Mouse (Mus musculus) limb, embryonic 14.5 days (tissue): ENCODE results near the gene Hist1h4k. TPM values are rescaled to one million over a fixed set of nuclear protein-coding genes. Genes with fewer than 3 reads are reported as not detected.
"Not testable (repeated sequence)": the region's sequence is repeated elsewhere in the genome, so short reads cannot be mapped to it uniquely, and the experiment has no call there.

ENCODE experiments used
- ATAC-seq: fragments of 200-750 bp; cut with Nextera tagmentation; 2 replicates; pipeline ENCODE4 v1.8.0; 2017; ENCODE audit warnings: low read depth, moderate number of reproducible peaks, moderate TSS enrichment; ENCODE audit not compliant: low FRiP score
- DNase-seq: peaks from one replicate; pipeline ENCODE4 v3.0.0-alpha.2; 2015; ENCODE audit warnings: low spot score
- H3K27ac ChIP-seq: fragments of 300-500 bp; sonication (generic); replicated peaks from 2 replicates; pipeline ENCODE4 v1.5.1; 2014; ENCODE audit warnings: low read depth, mild to moderate bottlenecking, low read length, moderate library complexity, mixed read lengths
- H3K27me3 ChIP-seq: fragments of 300-500 bp; sonication (generic); 2 replicates; pipeline ENCODE4 v1.6.1; 2014; ENCODE audit warnings: low read length, mixed read lengths; ENCODE audit not compliant: control insufficient read depth, insufficient read depth
- H3K36me3 ChIP-seq: fragments of 300-500 bp; sonication (generic); 2 replicates; pipeline ENCODE4 v1.6.1; 2014; ENCODE audit warnings: mild to moderate bottlenecking, low read length, moderate library complexity, mixed read lengths; ENCODE audit not compliant: control insufficient read depth, insufficient read depth
- H3K4me1 ChIP-seq: fragments of 300-500 bp; sonication (generic); 2 replicates; pipeline ENCODE4 v1.6.1; 2014; ENCODE audit warnings: antibody characterized with exemption, low read length, mixed read lengths; ENCODE audit not compliant: control insufficient read depth, insufficient read depth
- H3K4me2 ChIP-seq: fragments of 300-500 bp; sonication (generic); replicated peaks from 2 replicates; pipeline ENCODE4 v1.6.1; 2014; ENCODE audit warnings: low read depth, mild to moderate bottlenecking, low read length, moderate library complexity; ENCODE audit not compliant: severe bottlenecking
- H3K4me3 ChIP-seq: fragments of 300-500 bp; sonication (generic); replicated peaks from 2 replicates; pipeline ENCODE4 v1.5.1; 2014; ENCODE audit warnings: low read length
- H3K9ac ChIP-seq: fragments of 300-500 bp; sonication (generic); 2 replicates; pipeline ENCODE4 v1.6.1; 2014; ENCODE audit warnings: mild to moderate bottlenecking, low read depth, low read length, moderate library complexity; ENCODE audit not compliant: severe bottlenecking
- H3K9me3 ChIP-seq: fragments of 300-500 bp; sonication (generic); 2 replicates; pipeline ENCODE4 v1.6.1; 2016; ENCODE audit warnings: low read length; ENCODE audit not compliant: control insufficient read depth
- POLR2A ChIP-seq: fragments of 200-500 bp; IDR thresholded peaks from 2 replicates; pipeline ENCODE4 v1.8.0; 2012; ENCODE audit warnings: inconsistent platforms, mild to moderate bottlenecking, moderate library complexity, borderline replicate concordance; ENCODE audit not compliant: insufficient read depth, insufficient read length; ENCODE audit errors: extremely low read depth
- WGBS: fragments of 180-500 bp; shearing (Covaris S2); extraction: QIAGEN DNeasy Blood & Tissue Kit; methylation state at CpG from one replicate; pipeline ENCODE4 v1.1.7; 2014; 5-methylcytosine and 5-hydroxymethylcytosine counted together
- polyA plus RNA-seq, 2 experiments: library from polyadenylated mRNA; depleted of rRNA in 1 of 2; stranded (reverse) in 1 of 2; unstranded in 1 of 2; fragments of >200 nt; fragmentation: Nextera tagmentation in 1 of 2; extraction: Ambion mirVana in 1 of 2; gene quantifications; 2 replicates each; pipeline versions ENCODE4 v1.2.1 to v1.2.3; 2012 to 2014

Gene Hist1h4k
- polyA plus RNA-seq, 2 experiments: 4.0 to 22.3 TPM

DNA sequence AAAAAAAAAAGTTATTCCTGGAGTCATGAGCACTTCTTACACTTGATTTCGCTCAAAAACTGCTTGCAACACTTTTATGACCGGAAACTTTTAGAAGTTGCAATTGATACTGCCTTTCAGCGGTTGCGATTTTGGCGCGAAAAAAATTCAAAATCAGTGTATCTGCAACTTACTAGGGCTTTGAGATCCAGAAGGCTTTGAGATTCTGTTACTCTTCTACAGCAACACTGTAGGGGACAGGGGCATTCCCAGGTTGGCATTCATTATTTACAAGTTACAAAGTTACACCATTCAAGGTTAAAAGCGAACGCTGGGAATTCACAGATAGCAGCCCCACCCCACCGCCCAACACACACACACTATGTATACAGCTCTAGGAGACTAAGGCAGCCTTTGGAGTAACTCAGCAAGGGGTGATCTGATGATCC lies 33.4 kb upstream of the Hist1h4k start:
- peak overlapping the region; percentile 72 for H3K4me2 ChIP-seq
- H3K9me3 ChIP-seq: no peaks in the 10 kb centered on the region
- DNase-seq: peak; percentile 72
- peak overlapping the region; percentile 36 for H3K4me3 ChIP-seq
- H3K36me3 ChIP-seq: no peaks in the 10 kb centered on the region
- 2% methylated on average over 9 of the region's 9 CpGs for WGBS
- TF ChIP-seq POLR2A: no peak
- peak overlapping the region; percentile 52 for H3K9ac ChIP-seq
- H3K4me1 ChIP-seq: peaks cover 20% of the 10 kb centered on the region
- H3K27me3 ChIP-seq: no peaks in the 10 kb centered on the region
- ATAC-seq: no peak
- H3K27ac ChIP-seq: peak overlapping the region; percentile 93

GRCm38 (mm10) chr13:21783255-21783617 lies 32.9 kb upstream of the Hist1h4k start, which contains the start of gene Hist1h3i:
Gene Hist1h3i (minus strand): TSS chr13:21783370.
- Histone ChIP-seq H3K27me3 (no peaks in the 10 kb centered on the region), H3K9ac (peak within 1 kb of the TSS; percentile 60), H3K4me1 (peaks cover 21% of the 10 kb centered on the region), H3K36me3 (no peaks in the 10 kb centered on the region), H3K4me2 (peak within 1 kb of the TSS; percentile 72), H3K9me3 (no peaks in the 10 kb centered on the region), H3K4me3 (peak within 1 kb of the TSS; percentile 36), H3K27ac (peak within 1 kb of the TSS; percentile 93)
- ATAC-seq (peak; percentile 76), DNase-seq (peak; percentile 97)
- WGBS: 1% methylated on average over 13 of the region's 20 CpGs
- TF ChIP-seq POLR2A: 0 out of 2 replicates have a peak, but pooled peaks have one; percentile 29

GRCm38 (mm10) chr13:21782361-21783254 lies 32.3 kb upstream of the Hist1h4k start:
- TF ChIP-seq POLR2A: peak; percentile 73; the same call in 1 of the 2 replicates
- peak overlapping the region; percentile 93 for H3K27ac ChIP-seq
- peaks cover 20% of the 10 kb centered on the region for H3K4me1 ChIP-seq
- not testable (repeated sequence) for H3K36me3 ChIP-seq, H3K9me3 ChIP-seq, H3K27me3 ChIP-seq, ATAC-seq
- WGBS: under 1% methylated on average over 13 of the region's 35 CpGs
- H3K4me2 ChIP-seq: peak overlapping the region; percentile 72
- peak; percentile 63 for DNase-seq
- H3K4me3 ChIP-seq: peak overlapping the region; percentile 36
- peak overlapping the region; percentile 60 for H3K9ac ChIP-seq

GRCm38 (mm10) chr13:21781639-21782038 lies 31.3 kb upstream of the Hist1h4k start:
- WGBS: 87% methylated on average over 1 of the region's 1 CpGs
- H3K36me3 ChIP-seq: no peaks in the 10 kb centered on the region
- H3K27me3 ChIP-seq: no peaks in the 10 kb centered on the region
- no peak for DNase-seq
- H3K9me3 ChIP-seq: no peaks in the 10 kb centered on the region
- no peak for ATAC-seq
- no peak overlapping the region for H3K4me2 ChIP-seq
- TF ChIP-seq POLR2A: no peak
- H3K9ac ChIP-seq: no peak overlapping the region
- H3K27ac ChIP-seq: peak overlapping the region; percentile 92; the same call in 1 of the 2 replicates
- H3K4me1 ChIP-seq: peaks cover 20% of the 10 kb centered on the region
- H3K4me3 ChIP-seq: no peak overlapping the region

DNA sequence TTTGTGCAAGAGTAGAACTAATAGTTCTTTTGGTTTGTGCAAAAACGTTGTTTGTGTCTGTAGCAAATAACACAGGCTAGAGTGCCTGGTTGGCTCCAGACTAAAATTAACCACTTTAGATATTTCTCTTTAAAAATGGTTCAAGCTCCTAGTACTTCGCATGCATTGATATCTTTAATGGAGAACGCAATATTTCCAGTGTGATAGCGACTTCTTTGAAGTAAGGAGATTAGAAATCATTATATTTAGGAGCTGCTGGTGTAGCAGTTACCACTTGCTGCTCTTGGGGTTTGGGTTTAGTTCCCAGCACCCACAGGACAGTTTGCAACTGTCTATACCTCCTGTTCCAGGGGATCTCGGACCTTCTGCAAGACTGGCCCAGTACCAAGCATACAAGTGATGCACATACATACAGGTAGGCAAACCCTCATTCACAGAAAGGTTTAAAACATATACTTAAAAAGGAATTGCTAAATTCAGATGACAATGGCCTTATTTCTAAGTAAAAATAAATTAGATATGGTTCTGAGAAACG lies 30.8 kb upstream of the Hist1h4k start:
- TF ChIP-seq POLR2A: no peak
- WGBS: 39% methylated on average over 6 of the region's 6 CpGs
- peak overlapping the region; percentile 51; the same call in 1 of the 2 replicates for H3K4me3 ChIP-seq
- peak overlapping the region; percentile 92 for H3K27ac ChIP-seq
- no peaks in the 10 kb centered on the region for H3K9me3 ChIP-seq
- DNase-seq (no peak), ATAC-seq (no peak)
- 0 out of 2 replicates have a peak overlapping the region, but pooled peaks have one; percentile 4 for H3K9ac ChIP-seq
- no peaks in the 10 kb centered on the region for H3K36me3 ChIP-seq
- H3K27me3 ChIP-seq: no peaks in the 10 kb centered on the region
- H3K4me2 ChIP-seq: peak overlapping the region; percentile 75
- H3K4me1 ChIP-seq: peaks cover 17% of the 10 kb centered on the region
